Comparison of ENCODE assay signal across 7 mouse cellular contexts in the genomic region with DNA sequence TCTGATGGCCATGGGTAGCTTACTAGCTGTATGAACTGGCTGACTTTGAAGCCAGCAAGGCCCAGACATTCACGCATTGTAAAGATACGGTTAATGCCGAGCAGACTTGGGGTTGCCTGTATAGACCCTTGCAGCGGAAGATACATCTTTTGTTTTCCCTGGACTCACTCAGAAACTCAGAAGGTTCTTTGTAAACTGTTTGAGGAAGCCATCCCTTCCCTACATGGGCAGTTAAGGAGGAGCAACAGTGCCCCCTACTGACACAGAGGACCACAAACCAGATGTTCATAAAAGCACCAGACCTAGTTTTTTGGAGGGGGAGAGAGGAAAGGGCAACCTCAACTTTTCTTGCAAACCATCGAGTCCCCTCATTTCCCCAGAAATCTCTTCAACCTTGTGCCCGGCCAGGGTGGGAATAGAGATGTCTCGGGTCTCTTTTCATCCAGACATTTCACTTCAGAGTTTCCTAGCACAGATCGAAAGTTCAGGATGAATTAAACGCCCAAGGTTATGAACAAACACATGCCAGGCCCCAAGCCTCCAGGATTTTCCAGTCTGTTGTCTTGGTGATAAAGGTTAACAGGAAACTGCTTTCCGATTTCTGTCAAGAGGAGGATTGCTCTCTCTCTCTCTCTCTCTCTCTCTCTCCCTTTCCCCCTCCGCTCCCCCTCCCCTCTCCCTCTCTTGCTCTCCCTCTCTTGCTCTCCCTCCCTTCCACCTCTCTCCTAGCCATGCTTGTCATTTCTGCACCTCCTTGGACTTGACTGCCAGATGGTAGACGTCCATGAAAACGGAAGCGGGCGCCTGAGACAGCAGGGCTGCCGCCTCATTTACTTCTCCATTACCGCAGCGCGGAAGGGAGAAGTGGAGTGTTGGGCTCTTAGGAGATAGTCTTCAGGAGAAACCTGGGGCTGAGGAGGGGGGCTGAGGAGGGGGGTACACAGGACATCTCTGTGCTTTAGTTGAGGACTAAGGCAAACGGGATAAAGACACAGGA.
DNase-seq lines count a peak whose midpoint lies in the region; ATAC-seq lines count a peak whose summit lies in the region.

No protein-coding gene starts in this region.

- H3K4me3 ChIP-seq in megakaryocyte, embryonic 14.5 days (replicated peaks): peak overlapping the region; percentile 69

- intact Hi-C loops in gastrocnemius, postnatal 14 days (cut with DNase I; ENCODE audit: low total_unique reads): loop anchor here (5.0 kb wide), 2 partner anchors 175 to 270 kb away; no protein-coding TSS in a partner anchor
- intact Hi-C loops in left cerebral cortex, postnatal 10 days (cut with DNase I): loop anchor here (2.0 to 5.0 kb wide), 2 partner anchors 270 to 675 kb away; no protein-coding TSS in a partner anchor

- peak; percentile 81 for ATAC-seq in common myeloid progenitor, adult 5-6 weeks (replicated peaks; ENCODE audit: low read depth, poor library complexity, severe bottlenecking)

- peak; percentile 86 for DNase-seq in adipocyte (ENCODE audit: low spot score)
- DNase-seq in gastrocnemius, postnatal 14 days: peak; percentile 69
- DNase-seq in induced T-regulatory cell, adult 2 months (ENCODE audit: low read depth): peak; percentile 57
- DNase-seq in left cerebral cortex, postnatal 10 days (ENCODE audit: extremely low spot score in 1 of 2, low spot score in 2 of 2): peak; percentile 77
- peak; percentile 64 for DNase-seq in right cerebral cortex, postnatal 25 days

- H3K27me3 ChIP-seq in megakaryocyte, embryonic 14.5 days (replicated peaks): peaks cover 44% of the 10 kb centered on the region

- no peaks in the 10 kb centered on the region for H3K36me3 ChIP-seq in megakaryocyte, embryonic 14.5 days (replicated peaks; ENCODE audit: low read length)

- peaks cover 38% of the 10 kb centered on the region for H3K4me1 ChIP-seq in megakaryocyte, embryonic 14.5 days

- H3K9me3 ChIP-seq in megakaryocyte, embryonic 14.5 days: no peaks in the 10 kb centered on the region

Comparison
In these comparisons a context has a peak if more than half of its experiments do, and no peak if none do; other contexts are left out.
1. Peak in every context shown above with its lines: DNase-seq, ATAC-seq and H3K4me3 ChIP-seq.